Mouse (Mus musculus) kidney, adult 11 months (tissue): ENCODE measurements around the gene Cdk18.

Experiments
- DNase-seq: peaks from one replicate; pipeline ENCODE4 v3.0.0; 2022

Cdk18 gene

DNA sequence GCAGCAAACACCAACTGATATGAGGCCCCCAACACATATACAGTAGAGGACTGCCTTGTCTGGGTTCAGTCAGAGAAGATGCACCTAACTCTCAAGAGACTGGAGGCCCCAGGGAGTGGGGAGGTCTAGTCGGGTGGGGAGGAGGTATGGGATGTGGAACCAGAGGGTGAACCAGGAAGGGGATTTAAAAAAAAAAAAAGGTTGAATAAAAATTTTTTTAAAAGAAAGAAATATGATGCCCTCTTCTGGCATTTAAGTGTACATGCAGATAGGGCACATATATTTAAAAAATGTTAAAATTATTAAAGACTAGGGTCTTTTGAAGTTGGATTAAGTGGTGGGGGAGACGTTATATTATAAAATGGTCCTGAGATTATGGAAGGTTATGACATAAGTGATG lies 30.1 kb downstream of the Cdk18 start:
- DNase-seq = no peak

- DNase-seq = no peak
Observed at GRCm38 (mm10) chr1:132104353-132104752, 35.1 kb downstream of the Cdk18 start.

- no peak for DNase-seq
Observed at GRCm38 (mm10) chr1:132101953-132102697, 37.4 kb downstream of the Cdk18 start.

DNA sequence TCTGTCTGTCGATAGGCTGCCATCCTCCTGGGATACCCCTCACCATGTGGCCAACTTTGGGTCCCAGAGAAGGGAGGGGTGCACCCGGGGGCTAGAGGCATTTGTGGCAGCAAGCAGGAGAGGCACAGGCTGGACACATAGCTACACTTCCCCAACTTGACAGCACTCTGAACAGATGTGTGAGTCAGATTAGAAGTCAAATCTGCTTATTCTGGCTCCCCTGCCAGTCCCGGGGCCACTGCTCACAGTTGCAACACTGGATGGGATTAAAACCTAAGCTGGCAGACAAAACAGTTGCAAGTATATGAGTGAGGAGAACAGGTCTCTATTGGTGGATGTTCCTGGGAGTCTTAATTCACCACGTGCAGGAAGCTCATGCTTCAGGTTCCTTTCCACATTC lies 39.7 kb downstream of the Cdk18 start:
- DNase-seq = no peak

DNA sequence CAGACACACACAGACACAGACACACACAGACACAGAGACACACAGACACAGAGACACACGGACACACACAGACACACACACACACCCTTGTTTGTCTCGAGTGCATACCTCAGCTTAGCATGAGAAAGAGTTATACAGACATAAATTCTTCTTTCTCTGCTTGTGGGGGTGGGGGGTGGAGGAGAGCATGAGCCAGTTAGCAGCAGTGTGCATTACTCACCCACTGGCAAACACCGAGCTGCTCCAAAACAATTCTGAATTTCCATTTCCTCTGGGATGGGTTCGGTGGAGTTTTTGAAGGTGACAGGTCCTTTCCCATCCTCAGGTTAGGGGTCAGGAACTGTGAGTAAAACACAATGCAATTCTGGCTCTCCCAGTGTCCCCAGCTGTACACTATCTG lies 40.5 kb downstream of the Cdk18 start:
- DNase-seq = no peak

GRCm38 (mm10) chr1:132098076-132098475 lies 41.4 kb downstream of the Cdk18 start:
- DNase-seq = no peak

- DNase-seq = no peak
Observed at GRCm38 (mm10) chr1:132095356-132096004, 44.0 kb downstream of the Cdk18 start.

DNA sequence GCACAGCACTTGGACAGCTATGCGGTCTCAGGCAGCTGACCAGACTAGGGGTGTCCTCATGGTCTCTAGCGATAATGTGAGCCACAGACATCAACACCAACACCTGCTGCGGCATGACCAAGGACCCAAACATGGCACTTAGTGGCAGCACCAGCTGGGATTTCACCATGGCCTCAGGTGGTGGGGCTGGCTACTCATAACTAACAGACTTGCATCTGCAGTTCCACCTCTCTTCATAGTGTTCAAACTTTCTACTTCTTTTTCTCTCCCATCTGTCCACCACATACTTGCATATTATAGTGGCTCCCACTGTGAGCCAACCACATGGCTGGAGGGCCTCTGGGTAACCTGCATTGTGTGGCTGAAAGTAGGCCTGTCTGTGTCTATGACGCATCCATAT lies 46.2 kb downstream of the Cdk18 start:
- DNase-seq = no peak

DNA sequence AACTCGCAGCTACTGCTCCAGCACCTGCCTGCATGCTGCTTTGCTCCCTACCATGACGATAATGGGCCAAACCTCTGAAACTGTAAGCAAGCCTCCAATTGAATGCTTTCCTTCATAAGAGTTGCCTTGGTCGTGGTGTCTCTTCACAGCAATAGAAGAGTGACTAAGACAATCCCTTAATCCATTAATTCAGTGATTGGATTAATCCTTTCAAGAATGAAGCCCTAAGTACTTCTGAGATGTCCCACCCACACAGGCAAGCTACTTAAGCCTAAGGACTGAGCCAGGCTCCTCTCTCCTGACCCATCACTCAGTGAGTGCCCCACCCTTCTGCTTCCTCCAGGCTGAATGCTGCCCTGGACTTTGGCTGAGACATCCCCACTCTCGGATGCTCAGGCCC lies 49.2 kb downstream of the Cdk18 start:
- no peak for DNase-seq

DNA sequence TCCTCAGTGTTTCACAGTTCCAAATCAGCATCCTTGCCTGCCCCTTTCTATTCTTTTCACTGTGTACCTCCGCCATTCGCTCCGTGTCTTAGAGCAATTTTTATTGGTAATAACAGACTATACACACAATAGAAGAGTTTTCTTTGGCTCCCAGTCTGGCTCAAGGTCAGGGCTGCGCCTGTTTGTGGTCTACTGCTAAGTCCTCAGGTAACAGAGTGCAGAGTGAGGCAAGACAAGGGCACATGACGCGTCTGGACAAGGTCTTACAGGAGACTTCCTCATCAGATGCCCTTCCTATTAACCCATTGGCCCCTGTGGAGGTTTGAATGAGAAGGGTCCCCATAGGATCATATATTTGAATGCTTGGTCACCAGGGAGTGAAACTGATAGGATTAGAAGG lies 49.7 kb downstream of the Cdk18 start:
- DNase-seq = no peak

DNA sequence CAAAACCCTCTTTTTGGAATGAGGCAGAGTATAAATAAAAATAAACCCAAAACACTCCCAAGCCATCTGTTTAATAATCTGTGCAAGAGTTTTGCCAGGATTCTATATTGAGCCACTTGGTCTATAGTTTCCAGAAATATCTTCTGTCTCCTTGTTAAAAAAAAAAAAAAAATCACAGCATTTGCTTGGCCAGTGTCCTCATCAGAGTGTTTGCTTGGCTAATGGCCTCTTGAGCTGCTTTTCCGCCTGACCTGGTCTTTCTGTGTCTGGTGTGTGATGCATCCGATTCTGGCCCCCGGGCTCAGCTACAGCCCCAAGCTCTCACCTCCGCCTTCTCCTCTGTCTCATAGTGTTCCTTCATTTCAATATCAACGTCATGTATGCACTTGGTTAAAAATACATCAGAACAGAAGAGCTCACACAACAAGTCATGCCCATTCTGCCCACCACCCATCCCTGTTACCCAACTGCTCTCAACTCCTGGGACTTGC lies 51.3 kb downstream of the Cdk18 start:
- no peak for DNase-seq

DNA sequence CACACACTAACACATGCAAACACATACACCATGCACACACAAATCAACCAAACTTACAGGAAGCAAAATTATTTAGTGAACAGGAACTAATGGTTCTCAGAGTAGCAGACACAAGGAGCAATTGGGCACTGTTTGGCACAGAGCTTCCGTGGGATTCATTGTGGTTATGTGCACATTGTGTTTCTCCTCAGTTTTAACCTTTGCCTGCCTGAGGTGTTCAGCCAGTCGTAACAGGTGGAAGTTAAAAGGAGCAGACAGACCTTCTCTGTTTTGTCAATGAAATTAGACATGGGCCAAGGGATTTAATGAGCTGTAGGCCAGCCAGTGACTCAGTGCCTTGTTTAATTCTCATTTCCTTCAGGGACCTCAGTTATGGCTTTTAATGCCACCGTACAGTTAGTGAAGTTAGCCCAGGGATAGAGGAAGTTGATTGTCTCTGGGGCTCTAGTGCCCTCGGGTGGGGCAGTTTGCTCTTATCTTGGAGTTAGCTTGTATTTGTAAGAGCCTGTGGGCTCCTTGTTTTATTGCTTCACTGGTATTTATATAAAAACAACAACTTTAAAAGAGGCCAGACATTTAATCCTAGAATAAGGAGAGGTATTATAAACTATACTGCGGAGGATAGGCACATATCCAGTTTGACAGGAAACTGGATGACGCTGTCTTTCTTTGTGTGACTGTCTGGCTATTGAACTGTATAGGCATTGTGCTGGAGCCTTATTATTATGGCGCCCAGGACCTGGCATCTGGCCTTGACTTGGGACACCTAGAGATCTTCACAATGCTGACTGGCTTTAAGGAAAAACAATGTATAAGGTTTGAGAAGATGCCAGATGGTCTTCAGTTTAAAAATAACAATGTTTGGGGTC lies 54.1 kb downstream of the Cdk18 start:
- no peak for DNase-seq

- DNase-seq = no peak
Observed at GRCm38 (mm10) chr1:132078413-132078812, 61.1 kb downstream of the Cdk18 start.

- DNase-seq = peak; percentile 90
Observed at GRCm38 (mm10) chr1:132075576-132075975, 63.9 kb downstream of the Cdk18 start.

- DNase-seq = no peak
Observed at GRCm38 (mm10) chr1:132070659-132071058, 68.8 kb downstream of the Cdk18 start.

DNA sequence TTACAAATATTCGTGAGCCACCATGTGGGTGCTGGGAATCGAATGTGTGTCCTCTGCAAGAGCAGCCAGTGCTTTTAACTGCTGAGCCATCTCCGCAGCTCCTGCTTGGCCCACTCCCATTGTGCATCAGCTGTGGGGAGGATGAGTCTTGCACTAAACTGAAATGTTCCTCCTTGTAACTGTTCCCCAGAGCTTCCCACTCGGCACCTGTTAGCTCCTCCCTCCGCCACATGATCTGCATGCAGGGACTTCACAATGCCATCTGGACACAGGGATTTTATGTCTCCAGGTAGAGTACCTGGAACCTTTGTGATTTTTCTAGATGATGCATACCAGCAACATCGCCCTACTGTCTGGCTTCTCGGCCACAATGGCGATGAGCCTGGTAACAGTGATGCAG lies 70.0 kb downstream of the Cdk18 start:
- no peak for DNase-seq

GRCm38 (mm10) chr1:132067261-132068255 lies 71.9 kb downstream of the Cdk18 start, which contains the start of gene Mfsd4a:
Mfsd4a (minus strand) TSS chr1:132068062.
- peak; percentile 50 for DNase-seq

GRCm38 (mm10) chr1:132065475-132066172 lies 73.9 kb downstream of the Cdk18 start:
- no peak for DNase-seq

DNA sequence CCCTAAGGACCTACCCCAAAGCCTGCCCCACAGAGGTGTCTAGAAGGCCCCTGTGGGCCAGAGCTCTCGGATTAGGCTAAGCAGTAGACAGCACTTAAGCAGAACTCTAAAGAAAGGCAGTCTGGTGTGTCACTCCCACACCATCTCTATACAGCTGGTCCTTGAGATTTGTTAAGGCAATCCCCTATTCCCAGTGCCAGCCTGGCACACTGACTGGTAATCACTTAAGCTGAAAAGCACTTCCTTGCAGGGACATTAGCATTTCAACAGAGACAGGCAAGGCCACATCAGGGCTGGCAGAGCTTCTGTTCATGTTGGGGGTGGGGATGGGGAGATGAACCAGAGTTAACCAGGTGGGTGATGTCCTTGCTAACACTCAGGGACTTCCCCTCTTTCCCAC lies 74.5 kb downstream of the Cdk18 start:
- no peak for DNase-seq

DNA sequence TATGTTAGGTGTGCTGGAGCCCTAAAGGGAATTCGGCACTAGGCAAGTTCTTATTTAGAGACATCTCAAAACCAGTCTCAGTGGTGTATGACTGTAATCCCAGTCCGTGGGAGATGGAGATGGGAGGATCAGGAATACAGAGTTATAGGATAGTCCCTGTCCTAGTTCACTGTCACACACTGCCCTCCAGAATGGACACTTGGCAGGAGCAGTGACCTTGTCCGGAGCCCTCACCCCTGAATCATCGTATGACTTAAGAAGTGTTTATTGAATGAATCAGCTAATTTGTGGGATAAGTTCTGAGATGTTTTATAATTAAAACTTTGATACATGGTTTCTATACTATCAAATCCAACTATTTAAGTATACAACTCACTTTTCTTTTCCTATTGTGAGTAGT lies 76.4 kb downstream of the Cdk18 start:
- no peak for DNase-seq
